Mouse (Mus musculus): ENCODE data around the gene Mup2.
"Not testable (repeated sequence)": the region's sequence is repeated elsewhere in the genome, so short reads cannot be mapped to it uniquely, and the experiment has no call there.

The Mup2 gene

DNA sequence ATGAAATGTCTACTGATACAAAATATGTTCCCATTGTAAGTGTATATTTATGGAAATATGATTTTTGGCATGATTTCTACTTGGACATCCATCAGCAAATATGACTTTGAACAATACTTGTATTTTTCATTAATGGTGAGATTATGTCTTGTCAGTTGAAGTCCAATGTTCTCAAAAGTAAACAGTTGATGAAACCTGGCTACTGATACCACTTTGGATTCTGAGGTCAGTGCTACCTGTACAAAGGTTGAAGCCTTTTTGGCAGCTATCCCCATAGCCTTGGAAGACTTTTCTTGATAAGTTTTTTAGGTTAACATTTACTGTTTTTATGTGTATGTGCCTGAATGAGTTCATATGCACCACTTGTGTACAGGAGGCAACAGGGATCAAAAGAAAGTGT, at the start of gene Mup2:
Mup2 (minus strand) TSS at position 101 of the 400 bp plus-strand sequence.
- not testable (repeated sequence) for DNase-seq (ENCODE audit: low spot score in 2 of 2)

Measured in frontal cortex, postnatal 36 days (tissue).